Mouse (Mus musculus) left cerebral cortex, adult 9 months (tissue): Measurements from ENCODE around the gene Nipsnap1.
A peak's percentile ranks its signal among the peaks of the same experiment; 100 is the strongest.

Experiments
- DNase-seq, 2 experiments: peaks; one replicate each; pipeline ENCODE4 v3.0.0; 2022; ENCODE audit warnings: low spot score in 2 of 2

Nipsnap1 gene

GRCm38 (mm10) chr11:4873755-4874475 is at the start of gene Nipsnap1:
TSS of gene Nipsnap1 (plus strand) at chr11:4873951.
- DNase-seq = peak in 1 of 2 experiments; percentile 83

- DNase-seq = no peak
These were observed 47.5 kb upstream of the Nipsnap1 start for GRCm38 (mm10) chr11:4826152-4826778.

GRCm38 (mm10) chr11:4827340-4827739 is 46.4 kb upstream of the Nipsnap1 start:
- no peak for DNase-seq

GRCm38 (mm10) chr11:4827916-4828315 is 45.8 kb upstream of the Nipsnap1 start:
- no peak for DNase-seq

GRCm38 (mm10) chr11:4831066-4831465 is 42.7 kb upstream of the Nipsnap1 start:
- no peak for DNase-seq

- no peak for DNase-seq
These were observed 40.3 kb upstream of the Nipsnap1 start for GRCm38 (mm10) chr11:4833295-4833939.

DNA sequence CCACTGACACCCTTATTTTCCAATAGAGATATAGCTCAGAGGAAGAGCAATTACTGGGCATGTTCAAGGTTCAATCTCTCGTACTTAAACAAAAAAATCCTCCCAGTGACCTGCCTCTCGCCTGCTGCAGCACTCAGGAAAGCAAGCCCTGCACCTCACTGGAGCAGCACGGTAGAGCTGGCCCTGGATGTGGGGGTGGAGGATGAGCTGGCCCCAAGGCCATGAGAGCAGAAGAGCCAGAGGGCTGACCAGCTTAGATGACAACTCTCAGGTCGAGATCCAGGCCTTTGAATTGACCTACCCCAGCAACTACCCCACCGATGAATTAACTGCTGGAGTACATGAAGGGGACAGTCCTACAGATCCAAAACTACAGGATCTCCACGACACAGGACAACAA is 38.3 kb upstream of the Nipsnap1 start:
- no peak for DNase-seq

- peak in 1 of 2 experiments; percentile 31 for DNase-seq
These were observed 37.0 kb upstream of the Nipsnap1 start for GRCm38 (mm10) chr11:4836755-4837154.

- DNase-seq = no peak
These were observed 36.4 kb upstream of the Nipsnap1 start for GRCm38 (mm10) chr11:4837342-4837741.

DNA sequence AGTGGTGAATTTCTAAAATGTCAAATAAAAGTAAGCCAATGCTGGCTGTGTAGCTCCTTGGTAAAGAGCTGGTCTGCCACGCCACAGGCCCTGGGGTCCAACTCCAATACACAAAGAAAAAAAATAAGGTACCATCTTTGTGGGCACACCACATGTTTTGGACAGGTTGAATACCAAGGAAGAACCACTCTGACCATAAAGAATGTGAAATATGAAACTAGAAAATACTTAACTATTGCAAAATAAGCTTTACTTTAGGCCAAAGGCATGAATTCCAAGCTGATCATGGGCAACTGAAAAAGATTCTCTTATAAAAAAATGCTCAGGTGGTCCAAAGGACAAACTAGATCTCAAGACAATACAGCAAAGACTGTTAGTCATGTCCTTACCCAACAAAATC is 35.5 kb upstream of the Nipsnap1 start:
- no peak for DNase-seq

DNA sequence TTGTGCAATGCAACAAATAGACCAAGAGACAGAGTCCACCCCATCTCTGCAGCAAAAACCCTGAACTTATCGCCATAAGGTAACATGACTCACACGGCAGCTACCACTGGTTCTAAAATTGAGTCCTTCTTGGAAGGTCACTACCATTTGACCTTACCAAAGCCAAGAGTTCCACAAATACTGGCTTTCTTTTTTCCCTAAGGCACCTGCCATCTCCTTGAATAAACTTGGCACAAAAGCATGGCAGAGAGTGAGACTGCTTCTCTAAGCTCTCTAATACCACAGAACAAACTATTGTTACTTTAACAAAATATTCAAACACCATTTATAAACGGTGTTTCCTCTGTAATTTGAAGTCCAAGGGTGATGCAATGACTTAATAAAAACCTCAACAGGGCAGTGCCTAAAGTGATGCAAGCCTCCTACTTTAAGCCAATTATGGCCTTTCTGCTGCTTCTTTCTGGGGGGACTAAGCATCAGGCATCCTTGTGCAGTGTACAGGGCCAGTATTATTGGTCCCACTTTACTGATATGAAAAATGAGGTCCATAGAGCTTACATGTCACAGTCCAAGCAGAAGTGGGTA is 32.7 kb upstream of the Nipsnap1 start:
- no peak for DNase-seq

DNA sequence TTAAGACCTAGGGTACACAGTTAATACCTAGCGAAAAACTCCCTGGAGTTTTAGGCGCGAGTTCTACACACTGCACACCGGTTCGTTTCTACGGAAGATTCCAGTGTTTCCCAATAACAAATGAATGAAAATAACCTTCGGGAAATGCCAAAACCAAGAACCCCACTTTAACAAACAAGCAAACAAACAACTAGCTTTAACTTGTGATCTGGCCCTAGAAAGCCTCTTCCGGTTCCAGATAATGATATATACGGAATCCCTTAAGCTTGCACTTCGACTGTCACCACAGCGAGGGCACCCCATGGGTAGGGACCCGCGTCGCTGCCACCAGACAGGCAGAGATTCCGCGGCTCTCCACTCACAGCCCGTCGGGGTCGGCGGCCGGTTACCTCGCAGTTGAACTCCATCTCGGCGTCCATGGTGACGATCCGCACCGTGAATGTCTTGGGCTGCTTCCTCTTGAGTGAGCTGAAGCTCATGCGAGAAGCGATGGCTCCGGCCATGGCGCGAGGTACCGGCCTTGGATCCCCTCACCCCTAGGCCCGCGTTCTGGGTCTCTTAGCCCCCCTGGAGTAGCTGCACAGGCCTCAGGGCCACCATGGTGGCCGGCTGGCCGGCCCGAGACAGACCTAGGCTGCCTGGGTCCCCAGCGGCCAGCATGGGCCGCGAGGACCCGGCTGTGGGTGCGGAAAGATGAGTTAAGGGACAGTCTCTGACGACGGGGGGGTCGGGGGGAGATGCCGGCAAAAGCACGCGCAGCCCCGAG is 25.1 kb upstream of the Nipsnap1 start:
- peak in 1 of 2 experiments; percentile 14 for DNase-seq

- peak; percentile 99 for DNase-seq
These were observed 24.4 kb upstream of the Nipsnap1 start, which contains the start of gene Nf2 for GRCm38 (mm10) chr11:4849258-4849943. TSS of gene Nf2 (minus strand) at chr11:4849536.

- DNase-seq = no peak
These were observed 23.3 kb upstream of the Nipsnap1 start for GRCm38 (mm10) chr11:4850404-4850803.

GRCm38 (mm10) chr11:4853021-4853420 is 20.7 kb upstream of the Nipsnap1 start:
- no peak for DNase-seq

DNA sequence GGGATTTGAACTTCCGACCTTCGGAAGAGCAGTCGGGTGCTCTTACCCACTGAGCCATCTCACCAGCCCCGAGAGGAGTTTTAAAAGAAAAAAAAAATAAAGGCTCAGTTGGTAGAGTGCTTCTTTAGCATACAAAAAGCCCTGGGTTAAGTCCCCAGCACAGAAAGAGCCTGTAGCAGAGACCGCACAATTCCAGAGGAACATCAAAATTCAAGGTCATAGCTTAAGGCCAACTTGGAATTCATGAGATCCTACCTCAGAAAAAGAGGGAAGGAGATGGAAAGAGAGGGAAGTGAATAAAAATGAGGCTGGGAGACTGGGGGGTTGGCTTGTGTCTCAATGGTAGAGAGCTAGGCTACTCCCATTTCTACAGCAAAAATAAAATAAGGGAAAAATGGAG is 19.6 kb upstream of the Nipsnap1 start:
- no peak for DNase-seq

GRCm38 (mm10) chr11:4858416-4858815 is 15.3 kb upstream of the Nipsnap1 start:
- no peak for DNase-seq

DNA sequence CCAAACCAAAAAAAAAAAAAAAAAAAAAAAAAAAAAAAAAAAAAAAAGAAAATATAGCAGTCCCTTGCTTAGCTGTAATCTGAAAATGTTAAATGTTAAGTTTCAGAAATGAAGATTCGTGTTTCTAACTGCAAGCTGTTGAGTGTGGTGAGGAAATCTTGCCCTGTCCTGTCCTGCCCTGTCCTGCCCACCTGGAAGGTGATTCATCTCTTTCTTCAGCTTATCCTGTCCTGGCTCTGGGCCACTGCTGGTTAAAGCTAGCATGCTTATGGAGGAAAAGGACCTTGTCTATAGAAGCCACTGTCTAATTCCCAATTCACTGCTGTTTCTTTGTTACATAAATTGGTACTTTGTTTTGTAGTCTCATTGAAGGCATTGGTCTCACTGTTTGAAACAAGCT is 12.8 kb upstream of the Nipsnap1 start:
- no peak for DNase-seq

DNA sequence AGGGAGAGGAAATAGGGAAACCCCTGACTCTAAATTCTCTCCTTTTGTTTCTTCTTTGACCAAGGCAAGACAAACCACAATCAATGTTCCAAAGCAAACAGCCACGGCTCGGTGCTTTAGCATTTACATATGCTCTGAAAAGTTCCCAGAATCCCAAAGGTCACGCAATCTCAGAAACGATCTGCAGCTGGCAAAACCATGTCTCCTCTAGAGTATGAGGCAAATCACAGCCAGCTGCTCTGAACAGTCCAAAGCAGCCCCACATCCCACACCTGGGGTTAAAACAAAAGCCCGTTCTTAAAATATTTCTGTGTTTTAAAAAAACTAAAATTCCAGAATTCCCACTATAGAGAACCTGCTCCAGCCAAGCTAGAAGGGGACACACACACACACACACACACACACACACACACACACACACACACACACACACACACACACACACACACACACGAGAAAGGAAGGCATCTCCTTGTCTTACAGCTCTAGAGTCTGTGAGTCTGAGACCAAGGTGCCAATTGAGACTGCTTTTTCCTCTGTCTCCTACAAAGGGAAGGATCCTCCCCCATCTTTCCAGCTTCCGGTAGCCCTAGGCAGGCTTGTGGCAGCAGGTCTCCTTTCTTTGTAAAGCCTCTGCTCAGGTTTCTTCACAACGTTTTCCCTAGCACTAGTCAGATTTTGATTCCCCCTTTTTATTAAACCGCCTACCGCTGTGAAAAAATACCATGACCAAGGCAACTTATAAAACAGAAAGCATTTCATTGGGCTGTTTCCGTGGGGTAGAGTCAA is 11.7 kb upstream of the Nipsnap1 start:
- no peak for DNase-seq

- no peak for DNase-seq
These were observed 11.0 kb upstream of the Nipsnap1 start for GRCm38 (mm10) chr11:4862730-4863129.
